Mouse (Mus musculus): ENCODE measurements at regions not wholly inside any gene's neighbourhood (a gene's known extent, or its start where the extent isn't known, plus 50 kb on each side); places are given as distances from the start of the nearest gene placed in this dataset.

GRCm38 (mm10) chrX:95291676-95292075 lies 95.0 kb upstream of the Arhgef9 start:
- DNase-seq (ENCODE audit: low spot score) = no peak

DNA sequence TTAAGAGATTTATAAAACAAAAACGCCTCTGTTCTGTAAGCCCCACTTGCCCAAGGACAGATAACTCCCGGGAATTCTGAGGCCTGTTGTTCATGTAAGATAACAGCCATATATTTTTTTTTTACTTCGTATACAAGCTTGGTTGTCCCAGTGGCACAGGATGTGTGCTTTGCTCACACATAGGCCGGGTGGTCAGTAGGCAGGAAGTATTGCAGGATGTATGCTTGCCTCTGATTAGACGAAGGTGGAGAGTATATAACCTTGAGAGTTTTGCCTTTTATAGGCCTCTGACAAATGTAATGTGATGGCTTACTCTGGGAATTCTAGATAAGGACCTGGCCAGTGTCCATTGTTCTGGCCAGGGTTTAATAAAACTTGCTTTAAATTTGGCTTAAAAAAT lies 85.4 kb upstream of the Arhgef9 start:
- DNase-seq (ENCODE audit: low spot score) = no peak

DNA sequence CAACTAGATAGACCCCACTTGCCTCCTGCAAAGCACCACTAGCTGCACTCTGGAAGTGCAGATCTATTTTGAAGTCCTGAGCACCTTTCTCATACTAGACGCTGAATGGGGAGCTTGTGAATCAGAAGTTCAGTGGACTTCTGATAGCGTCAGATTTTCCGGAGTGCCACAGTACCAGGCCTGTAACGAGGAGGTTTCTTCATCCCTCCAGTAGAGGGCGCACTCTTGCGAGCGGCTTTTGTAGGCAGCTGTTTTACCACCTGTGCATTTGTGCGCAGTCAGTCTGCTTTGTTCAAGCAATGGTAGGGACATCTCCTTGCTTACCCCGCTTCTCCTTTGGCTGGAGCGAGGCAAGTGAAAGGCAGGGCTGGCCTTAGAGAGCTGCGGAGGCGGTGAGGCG lies 56.9 kb upstream of the Arhgef9 start:
- DNase-seq (ENCODE audit: low spot score) = peak; percentile 7
